Mouse (Mus musculus): ENCODE data around the gene Slc5a1.

- TF ChIP-seq CTCF (IDR thresholded peaks at IDR 0.05; ENCODE audit: low read depth): no peak
- no peak for TF ChIP-seq EP300 (optimal IDR thresholded peaks at IDR 0.05)
Observed at GRCm38 (mm10) chr5:33076490-33077191, 27.4 kb upstream of the Slc5a1 start.
